Mouse (Mus musculus): ENCODE data around the gene Cdh4.
A peak's percentile ranks its signal among the peaks of the same experiment; 100 is the strongest.

Cdh4 gene

GRCm38 (mm10) chr2:179442191-179442540 is at the start of gene Cdh4:
Gene Cdh4 (plus strand): TSS chr2:179442431.
- peak; percentile 40 to 42 for DNase-seq (ENCODE audit: low spot score in 2 of 2)

GRCm38 (mm10) chr2:179395442-179395841 is 46.8 kb upstream of the Cdh4 start:
- DNase-seq (ENCODE audit: low spot score in 2 of 2): no peak

GRCm38 (mm10) chr2:179399645-179400249 is 42.5 kb upstream of the Cdh4 start:
- DNase-seq (ENCODE audit: low spot score in 2 of 2): peak in 1 of 2 experiments; percentile 7

- no peak for DNase-seq (ENCODE audit: low spot score in 2 of 2)
Observed at GRCm38 (mm10) chr2:179410866-179411561, 31.2 kb upstream of the Cdh4 start.

GRCm38 (mm10) chr2:179412966-179413365 is 29.3 kb upstream of the Cdh4 start:
- DNase-seq (ENCODE audit: low spot score in 2 of 2): no peak

GRCm38 (mm10) chr2:179414253-179414652 is 28.0 kb upstream of the Cdh4 start:
- no peak for DNase-seq (ENCODE audit: low spot score in 2 of 2)

GRCm38 (mm10) chr2:179414704-179415103 is 27.5 kb upstream of the Cdh4 start:
- DNase-seq (ENCODE audit: low spot score in 2 of 2): no peak

GRCm38 (mm10) chr2:179415892-179416403 is 26.3 kb upstream of the Cdh4 start:
- DNase-seq (ENCODE audit: low spot score in 2 of 2): no peak

- no peak for DNase-seq (ENCODE audit: low spot score in 2 of 2)
Observed at GRCm38 (mm10) chr2:179416587-179417227, 25.5 kb upstream of the Cdh4 start.

GRCm38 (mm10) chr2:179425602-179426001 is 16.6 kb upstream of the Cdh4 start:
- no peak for DNase-seq (ENCODE audit: low spot score in 2 of 2)

- no peak for DNase-seq (ENCODE audit: low spot score in 2 of 2)
Observed at GRCm38 (mm10) chr2:179428889-179429288, 13.3 kb upstream of the Cdh4 start.

- no peak for DNase-seq (ENCODE audit: low spot score in 2 of 2)
Observed at GRCm38 (mm10) chr2:179440161-179440560, 2.1 kb upstream of the Cdh4 start.

GRCm38 (mm10) chr2:179441086-179441485 is 1.1 kb upstream of the Cdh4 start:
- no peak for DNase-seq (ENCODE audit: low spot score in 2 of 2)

GRCm38 (mm10) chr2:179441717-179442116 is 514 bp upstream of the Cdh4 start:
- DNase-seq (ENCODE audit: low spot score in 2 of 2): no peak

GRCm38 (mm10) chr2:179442541-179443225 is 452 bp downstream of the Cdh4 start:
- peak; percentile 32 to 40 for DNase-seq (ENCODE audit: low spot score in 2 of 2)

- peak; percentile 39 to 42 for DNase-seq (ENCODE audit: low spot score in 2 of 2)
Observed at GRCm38 (mm10) chr2:179443226-179443815, 1.1 kb downstream of the Cdh4 start.

- DNase-seq (ENCODE audit: low spot score in 2 of 2): no peak
Observed at GRCm38 (mm10) chr2:179443959-179444358, 1.7 kb downstream of the Cdh4 start.

- DNase-seq (ENCODE audit: low spot score in 2 of 2): no peak
Observed at GRCm38 (mm10) chr2:179448256-179448655, 6.0 kb downstream of the Cdh4 start.

GRCm38 (mm10) chr2:179449018-179449417 is 6.8 kb downstream of the Cdh4 start:
- DNase-seq (ENCODE audit: low spot score in 2 of 2): no peak

- DNase-seq (ENCODE audit: low spot score in 2 of 2): no peak
Observed at GRCm38 (mm10) chr2:179459196-179459595, 17.0 kb downstream of the Cdh4 start.

- no peak for DNase-seq (ENCODE audit: low spot score in 2 of 2)
Observed at GRCm38 (mm10) chr2:179459606-179460005, 17.4 kb downstream of the Cdh4 start.

GRCm38 (mm10) chr2:179463514-179463913 is 21.3 kb downstream of the Cdh4 start:
- DNase-seq (ENCODE audit: low spot score in 2 of 2): no peak

Data from frontal cortex, postnatal 25 days (tissue).